Mouse (Mus musculus): Measurements from ENCODE around the gene Rngtt.
A peak's percentile ranks its signal among the peaks of the same experiment; 100 is the strongest.
"Not testable (repeated sequence)": the region's sequence is repeated elsewhere in the genome, so short reads cannot be mapped to it uniquely, and the experiment has no call there.

Gene Rngtt

DNA sequence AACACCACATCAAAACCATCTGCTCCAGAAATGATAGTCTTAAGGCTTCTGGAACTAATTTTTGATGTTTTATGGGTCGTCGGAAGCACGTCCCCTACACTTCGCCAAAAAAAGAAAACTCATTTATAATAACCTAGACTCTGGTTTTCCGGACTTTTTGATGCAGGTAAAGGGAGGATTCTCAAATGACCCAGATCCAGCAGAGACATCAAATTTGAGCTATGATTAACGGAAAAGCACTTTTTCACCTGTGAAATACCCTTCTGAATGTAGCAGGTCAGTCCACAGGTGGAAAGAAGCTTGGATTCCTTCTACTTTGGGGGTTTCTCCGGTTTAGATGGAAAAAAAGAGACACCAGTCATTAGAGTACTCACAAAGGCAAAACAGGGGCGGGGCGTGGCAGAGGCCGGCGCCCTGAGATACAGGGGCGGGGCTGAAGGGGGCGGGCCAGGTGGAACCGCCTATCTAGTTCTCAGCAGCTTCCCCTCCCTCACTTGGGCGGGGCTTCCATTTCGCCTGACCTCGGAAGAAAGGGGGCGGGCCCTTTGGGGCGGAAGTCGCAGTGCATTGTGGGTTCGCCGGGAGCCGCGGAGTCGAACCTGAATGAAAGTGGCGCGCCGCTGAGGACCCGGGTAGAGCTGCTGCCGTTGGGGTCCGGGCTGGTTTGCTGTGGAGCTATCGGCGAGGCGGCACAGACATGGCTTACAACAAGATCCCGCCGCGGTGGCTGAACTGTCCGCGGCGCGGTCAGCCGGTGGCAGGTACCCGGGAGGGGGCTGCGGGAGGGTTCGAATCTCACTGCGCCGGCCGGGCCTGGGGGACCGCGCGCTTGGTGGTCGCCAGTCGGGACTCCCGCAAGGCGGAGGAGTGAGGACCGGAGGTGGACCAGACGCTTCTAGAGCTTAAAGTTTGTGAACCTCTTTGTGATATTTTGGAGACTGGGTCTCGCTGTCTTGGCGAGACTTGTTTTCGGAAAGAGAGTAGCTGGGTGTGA, at the start of gene Rngtt:
Gene Rngtt (plus strand): TSS at position 548 of the 994 bp plus-strand sequence.
- peak; percentile 95 for DNase-seq (ENCODE audit: low spot score)

DNA sequence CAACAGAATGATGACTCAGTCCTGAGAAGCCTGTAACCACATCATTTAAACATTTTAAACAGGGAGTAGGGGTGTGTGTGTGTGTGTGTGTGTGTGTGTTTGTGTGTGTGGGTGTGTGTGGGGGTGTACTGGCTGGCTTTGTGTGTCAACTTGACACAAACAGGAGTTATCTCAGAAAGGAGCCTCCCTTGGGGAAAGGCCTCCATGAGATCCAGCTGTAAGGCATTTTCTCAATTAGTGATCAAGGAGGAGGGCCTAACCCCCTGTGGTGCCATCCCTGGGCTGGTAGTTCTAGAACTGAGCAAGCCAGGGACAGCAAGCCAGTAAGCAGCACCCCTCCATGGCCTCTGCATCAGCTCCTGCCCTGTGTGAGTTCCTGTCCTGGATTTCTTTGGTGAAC, 49.8 kb upstream of the Rngtt start:
- DNase-seq (ENCODE audit: low spot score), result no peak

DNA sequence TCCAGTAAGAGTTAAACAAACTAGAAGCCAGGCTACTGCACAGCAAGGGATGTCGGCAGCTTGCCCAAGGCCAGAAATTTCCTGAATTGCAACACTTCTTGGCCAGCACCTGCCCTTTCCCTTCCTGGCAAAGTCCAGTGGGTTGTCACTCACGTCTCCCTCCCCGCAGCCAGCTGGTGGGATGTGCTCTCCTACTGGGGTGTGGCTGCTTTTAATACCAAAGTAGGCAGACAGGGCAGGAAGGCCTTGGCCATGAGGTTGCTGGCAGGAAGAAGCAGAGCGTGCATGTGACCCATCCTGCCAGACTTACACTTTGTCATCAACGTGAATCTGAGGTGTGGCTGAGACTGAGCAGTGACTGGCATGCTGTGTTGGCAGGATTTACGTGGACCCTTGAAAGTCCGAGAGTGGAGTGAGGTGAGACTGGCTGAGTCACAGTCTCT, 48.8 kb upstream of the Rngtt start:
- peak; percentile 89 for DNase-seq (ENCODE audit: low spot score)

GRCm38 (mm10) chr4:33262897-33263296, 47.2 kb upstream of the Rngtt start:
- DNase-seq (ENCODE audit: low spot score), result no peak

- DNase-seq (ENCODE audit: low spot score), result no peak
Measured at GRCm38 (mm10) chr4:33264979-33265726, 45.0 kb upstream of the Rngtt start.

DNA sequence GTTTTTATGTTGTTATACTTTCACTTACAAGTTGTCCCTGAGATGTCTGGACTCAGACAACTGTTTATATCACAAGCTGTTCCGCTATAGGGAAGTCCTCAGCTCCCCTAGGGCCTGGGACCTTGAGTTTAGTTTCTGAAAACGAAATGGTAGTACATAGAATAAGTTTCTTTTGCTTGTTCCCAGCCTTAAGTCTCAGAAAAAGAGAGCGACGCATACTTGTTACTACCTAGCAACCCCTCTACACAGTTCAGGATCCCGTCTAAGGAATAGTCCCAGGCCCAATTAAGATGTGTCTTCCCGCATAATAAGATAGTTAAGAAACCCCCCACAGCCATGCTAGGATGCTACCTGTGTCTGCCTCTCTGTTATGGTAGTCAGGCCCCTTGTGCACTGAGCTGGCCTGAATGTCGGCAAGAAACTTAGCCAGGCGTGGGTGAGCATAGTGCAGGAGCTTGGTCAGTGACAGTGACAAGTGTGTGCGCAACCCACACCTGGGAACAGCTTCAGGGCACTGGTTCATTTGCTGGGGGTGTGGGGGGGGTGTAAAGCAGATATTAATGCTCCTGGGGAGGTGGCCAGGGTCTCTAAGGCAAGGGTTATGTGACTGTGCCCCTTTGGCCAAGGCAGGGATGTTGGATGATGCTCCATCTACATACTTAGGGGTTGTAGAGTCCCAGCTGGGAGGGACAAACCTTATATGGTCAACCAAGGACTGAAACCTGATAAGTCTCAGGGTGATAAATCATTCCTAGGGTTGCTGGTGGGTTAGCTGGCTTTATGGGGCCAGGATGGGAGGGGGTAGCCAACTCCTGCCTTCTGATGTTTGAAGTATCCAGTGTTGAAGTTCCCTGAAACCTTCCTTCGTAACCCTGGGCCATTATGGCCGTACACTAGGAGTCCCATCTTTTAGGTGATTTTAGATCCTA, 39.5 kb upstream of the Rngtt start:
- DNase-seq (ENCODE audit: low spot score), result no peak

DNA sequence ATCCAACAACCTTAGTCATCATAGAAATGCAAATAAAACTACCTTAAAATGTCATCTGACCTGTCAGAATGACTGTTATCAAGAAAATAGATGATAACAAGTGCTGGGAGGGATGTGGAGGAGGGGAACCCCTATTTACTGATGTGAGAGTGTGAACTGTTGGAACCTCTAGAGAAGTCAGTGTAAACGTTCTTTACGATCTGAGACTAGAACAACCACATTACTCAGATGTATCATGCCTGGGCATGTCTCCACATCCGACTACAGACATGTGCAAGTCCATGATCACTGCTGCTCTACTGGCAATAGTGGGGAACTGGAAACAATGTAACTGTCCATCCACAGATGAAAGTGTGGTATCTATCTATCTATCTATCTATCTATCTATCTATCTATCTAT, 36.7 kb upstream of the Rngtt start:
- DNase-seq (ENCODE audit: low spot score), result no peak

GRCm38 (mm10) chr4:33281891-33282685, 28.0 kb upstream of the Rngtt start:
- no peak for DNase-seq (ENCODE audit: low spot score)

- DNase-seq (ENCODE audit: low spot score), result no peak
Measured at GRCm38 (mm10) chr4:33284083-33284880, 25.8 kb upstream of the Rngtt start.

- no peak for DNase-seq (ENCODE audit: low spot score)
Measured at GRCm38 (mm10) chr4:33285448-33285847, 24.7 kb upstream of the Rngtt start.

DNA sequence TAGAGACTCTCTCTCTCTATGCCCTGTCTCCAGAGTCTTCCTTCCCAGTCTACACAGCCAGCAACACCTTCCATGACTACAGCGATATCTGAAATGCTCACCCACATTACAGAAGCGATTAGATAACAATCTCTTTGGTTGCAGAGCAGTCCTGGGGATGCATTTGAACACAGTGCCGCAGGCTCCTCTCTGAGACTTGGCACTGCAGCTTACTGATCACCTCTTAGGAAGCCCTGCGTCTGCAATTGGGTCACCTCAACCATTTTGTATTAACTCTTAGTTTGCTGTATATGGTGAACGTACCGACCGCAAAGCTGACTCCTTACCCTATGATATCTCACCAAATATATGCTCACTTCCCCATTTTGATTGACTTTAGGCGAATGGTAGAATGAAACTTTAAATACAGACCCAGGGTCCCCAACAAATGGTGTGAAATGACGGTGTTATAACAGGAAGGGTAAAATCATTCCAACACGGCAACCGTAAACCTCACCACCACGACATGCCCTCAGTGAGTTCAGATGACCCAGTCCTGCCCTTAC, 20.9 kb upstream of the Rngtt start:
- DNase-seq (ENCODE audit: low spot score), result no peak

- DNase-seq (ENCODE audit: low spot score), result peak; percentile 38
Measured at GRCm38 (mm10) chr4:33290002-33290401, 20.1 kb upstream of the Rngtt start, which contains the start of gene Pnrc1. Gene Pnrc1 (minus strand): TSS chr4:33290163.

DNA sequence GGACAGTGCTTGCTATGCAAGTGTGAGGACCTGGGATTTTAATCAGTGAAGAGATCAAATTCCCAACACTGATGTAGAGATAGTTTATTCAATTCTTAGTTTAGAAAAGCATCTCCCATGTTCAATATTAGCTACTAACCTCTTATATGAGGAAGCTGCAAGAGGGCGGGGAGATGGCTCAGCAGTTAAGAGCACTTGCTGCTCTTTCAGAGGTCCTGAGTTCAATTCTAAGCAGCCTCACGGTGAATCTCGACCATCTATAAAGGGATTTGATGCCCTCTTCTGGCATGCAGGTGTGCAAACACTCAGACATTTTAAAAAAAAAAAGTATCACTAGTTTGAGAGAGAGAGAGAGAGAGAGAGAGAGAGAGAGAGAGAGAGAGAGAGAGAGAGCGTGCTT, 19.2 kb upstream of the Rngtt start:
- no peak for DNase-seq (ENCODE audit: low spot score)

DNA sequence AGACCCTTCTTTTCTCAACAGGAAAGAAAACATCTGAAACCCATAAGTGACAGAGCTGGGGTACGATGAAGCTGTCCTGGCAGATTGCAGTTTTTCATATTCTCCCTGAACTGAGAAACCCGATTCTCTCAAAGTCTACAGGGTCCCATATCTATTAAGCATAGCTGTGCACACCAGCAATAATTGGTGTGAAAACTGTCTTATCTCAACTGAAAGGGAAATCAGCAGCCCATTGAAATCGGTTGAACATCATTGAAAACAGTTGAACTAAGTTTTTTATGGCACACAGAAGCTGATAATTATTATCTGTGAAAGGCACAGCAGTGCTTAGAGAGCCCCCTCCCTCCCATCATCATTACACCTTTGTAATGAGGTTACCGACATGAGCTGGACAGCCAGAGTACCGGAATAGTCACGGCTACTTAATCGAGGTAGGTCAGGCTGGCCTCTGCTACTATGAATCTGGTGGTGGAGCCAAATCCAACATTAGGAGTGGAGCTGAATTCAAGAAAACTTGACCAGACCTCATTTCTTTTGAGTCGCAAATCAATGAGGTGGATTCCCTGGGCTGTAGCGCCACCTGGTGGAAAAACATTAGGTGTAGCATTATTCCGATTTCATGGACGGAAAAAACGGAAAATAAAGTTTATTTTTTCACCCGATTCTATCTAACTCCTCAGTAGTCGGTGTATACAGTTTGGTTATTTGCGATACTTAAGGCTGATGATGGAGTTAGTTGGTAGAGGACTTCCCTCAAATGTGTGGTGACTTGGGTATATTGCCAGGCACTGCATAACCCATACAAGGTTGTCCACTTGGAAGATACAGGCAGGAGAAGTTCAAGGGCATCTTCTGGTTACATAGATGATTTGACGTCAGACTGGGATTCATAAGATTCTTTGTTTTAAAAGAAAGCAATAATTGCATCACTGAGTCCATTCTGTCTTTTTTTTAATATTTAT, 17.4 kb upstream of the Rngtt start:
- DNase-seq (ENCODE audit: low spot score), result peak; percentile 65

- not testable (repeated sequence) for DNase-seq (ENCODE audit: low spot score)
Measured at GRCm38 (mm10) chr4:33300891-33301665, 9.0 kb upstream of the Rngtt start.

DNA sequence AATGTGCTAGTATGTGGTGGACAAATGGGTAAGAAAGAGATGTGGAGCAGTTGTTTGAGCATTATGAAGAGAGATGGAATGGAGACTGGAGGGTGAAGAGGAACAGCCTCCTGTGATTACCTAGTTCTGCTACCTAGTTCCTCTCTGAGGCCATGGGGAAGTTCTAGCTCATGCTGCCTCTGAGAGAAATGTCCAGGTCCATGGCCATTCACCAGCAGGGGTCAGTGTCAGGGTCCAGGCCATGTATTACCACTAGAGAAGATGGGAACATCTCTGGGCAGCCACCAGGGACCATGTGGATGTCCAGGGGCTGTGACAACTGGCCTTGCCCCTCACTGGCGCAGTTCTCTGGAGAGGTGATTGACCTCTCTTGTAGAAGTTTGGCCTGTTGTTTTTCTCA, 7.1 kb upstream of the Rngtt start:
- no peak for DNase-seq (ENCODE audit: low spot score)

DNA sequence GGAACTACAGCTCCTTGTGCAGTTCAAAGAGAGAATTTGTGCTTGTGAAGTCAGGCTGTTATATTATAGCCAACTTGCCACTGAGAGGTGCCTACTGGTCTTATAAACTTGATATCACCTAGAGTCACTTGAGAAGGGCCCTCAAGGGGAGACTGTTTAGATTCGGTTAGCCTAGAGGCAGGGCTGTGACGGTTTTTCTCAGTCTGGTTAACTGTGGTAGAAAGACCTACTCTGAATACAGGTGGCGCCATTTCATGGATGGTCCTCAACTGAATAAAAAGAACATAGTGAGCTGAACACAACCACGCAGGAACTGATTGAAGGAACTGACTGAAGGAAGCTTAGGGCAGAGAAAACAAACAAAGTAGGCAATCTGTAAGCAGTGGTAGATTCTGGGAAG, 3.0 kb upstream of the Rngtt start:
- no peak for DNase-seq (ENCODE audit: low spot score)
